Mouse (Mus musculus) CD4-positive, CD25-positive, alpha-beta regulatory T cell, adult 2 months (primary cell): ENCODE results near the gene Ubtd1.
A peak's percentile ranks its signal among the peaks of the same experiment; 100 is the strongest.

Experiments
- DNase-seq: peaks from one replicate; pipeline ENCODE4 v3.0.0-alpha.2; 2012; ENCODE audit warnings: low read depth, low spot score

Ubtd1 gene

GRCm38 (mm10) chr19:41994023-41994422 is 12.5 kb downstream of the Ubtd1 start:
- no peak for DNase-seq

DNA sequence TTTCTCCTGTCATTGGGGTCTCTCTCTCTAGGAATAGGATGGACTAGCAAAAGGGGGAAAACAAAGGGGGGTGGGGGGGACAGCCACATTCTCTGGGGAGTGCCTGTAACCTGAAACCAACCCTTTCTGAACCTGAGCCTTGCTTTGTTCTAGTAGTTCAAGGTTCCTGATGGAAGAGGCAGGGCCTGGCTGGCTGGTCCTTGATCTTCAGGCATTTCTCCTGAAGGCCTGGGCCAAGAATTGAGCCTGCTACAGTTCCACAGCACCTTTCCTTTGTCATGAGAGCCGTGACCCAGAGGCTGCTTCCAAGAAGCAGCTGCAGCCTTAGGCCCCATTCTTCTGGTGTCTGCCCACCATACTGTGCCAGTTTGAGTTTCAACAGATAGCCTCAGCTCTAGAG is 13.9 kb downstream of the Ubtd1 start:
- no peak for DNase-seq

DNA sequence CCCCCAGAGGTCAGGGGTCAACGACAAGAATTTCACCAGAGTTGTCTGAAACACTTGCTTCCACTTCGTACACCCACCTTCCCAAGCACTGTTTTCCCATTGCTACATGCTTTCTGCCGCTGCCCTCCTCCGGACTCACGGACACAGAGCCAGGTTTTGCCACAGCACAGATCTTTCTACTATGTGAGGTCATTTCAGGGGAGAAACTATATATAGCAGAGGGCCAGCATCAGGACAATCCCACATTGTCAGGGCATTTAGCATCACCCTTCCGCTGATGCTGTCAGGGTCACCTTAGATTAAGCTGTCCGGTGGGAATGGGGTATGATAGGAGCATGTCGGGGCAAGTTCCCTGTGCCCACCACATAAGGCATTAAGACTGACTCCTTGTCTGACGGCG is 15.5 kb downstream of the Ubtd1 start:
- DNase-seq, result no peak

DNA sequence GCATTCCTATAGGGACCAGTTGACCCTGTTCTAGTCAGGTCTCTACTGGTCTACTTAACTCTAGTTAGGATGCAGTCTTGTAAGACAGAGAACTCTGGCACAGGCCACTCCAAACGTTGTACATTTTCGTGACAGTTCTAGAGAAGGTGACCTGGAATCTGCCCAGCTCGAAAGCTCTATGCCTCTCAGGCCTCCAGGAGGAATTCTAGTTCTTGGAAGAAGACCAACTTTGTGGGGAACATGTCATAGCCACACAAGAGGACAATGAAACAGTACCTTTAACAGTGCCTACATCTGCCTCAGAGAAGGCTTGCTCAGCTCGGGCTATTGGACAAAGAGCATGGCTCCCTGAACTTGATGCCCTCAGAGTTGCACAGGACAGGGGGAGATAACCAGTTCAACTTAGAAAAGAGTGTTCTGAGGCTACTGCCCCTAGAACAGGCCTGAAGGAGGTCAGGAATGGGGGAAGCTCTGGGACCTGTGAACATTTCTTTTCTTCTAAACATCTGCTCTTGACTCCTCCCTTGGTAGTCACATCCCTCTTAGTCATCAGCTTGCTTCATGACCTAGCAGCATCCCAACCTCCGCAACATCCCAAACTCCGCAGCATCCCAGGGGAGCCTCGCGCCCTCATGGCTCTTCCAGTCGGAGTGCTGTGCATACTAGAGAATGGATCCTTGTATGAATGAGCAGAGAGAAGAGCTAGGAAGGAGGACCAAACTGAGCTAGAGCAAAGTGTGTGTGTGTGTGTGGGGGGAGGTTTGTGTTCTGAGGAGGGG is 17.4 kb downstream of the Ubtd1 start:
- no peak for DNase-seq

- no peak for DNase-seq
Measured at GRCm38 (mm10) chr19:41999688-42000283, 18.2 kb downstream of the Ubtd1 start.

DNA sequence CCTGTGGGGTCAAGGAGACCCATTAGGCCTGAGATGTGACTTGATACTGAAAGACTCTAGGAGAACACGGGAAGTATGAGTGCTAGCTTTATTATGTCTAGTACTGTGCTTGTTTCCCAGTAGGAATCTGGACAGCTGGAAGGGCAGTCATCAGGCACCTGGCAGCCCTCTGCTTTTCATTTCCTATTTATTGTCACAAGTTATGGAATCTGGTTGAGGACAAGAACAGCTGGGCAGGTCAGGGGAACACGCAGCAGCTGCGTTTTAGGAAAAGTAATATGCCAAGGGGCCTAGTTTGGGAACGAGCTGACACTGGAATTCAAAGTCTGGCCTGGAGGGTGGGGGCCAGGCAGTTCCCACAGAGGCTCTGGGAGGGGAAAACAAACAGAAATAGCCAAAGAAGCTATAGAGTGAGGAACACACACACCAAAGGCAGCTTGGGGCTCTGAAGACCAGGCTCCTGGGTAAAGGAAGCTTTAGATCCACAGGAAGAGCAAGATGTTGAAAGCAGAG is 18.9 kb downstream of the Ubtd1 start:
- DNase-seq, result no peak

GRCm38 (mm10) chr19:42001253-42001980 is 19.9 kb downstream of the Ubtd1 start:
- no peak for DNase-seq

DNA sequence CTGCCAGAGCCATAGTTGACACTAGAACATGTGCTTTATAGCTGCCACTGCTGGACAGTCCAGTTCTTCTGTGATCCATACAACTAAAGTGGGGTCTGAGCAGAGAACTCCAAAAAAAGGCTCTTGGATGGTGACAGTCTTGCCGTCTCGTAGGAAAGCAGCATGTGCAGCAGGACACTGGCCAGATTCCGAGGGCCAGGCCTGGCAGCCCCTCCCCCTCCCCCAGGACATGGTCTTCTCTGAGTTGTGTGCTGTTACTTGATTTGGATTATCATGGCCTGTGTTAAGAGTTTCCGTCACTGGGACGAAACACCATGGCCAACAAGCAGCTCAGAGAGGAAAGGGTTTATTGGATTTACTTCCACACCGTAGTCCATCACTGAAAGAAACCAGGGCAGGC is 22.7 kb downstream of the Ubtd1 start:
- no peak for DNase-seq

- DNase-seq, result no peak
Measured at GRCm38 (mm10) chr19:42005616-42006015, 24.1 kb downstream of the Ubtd1 start.

DNA sequence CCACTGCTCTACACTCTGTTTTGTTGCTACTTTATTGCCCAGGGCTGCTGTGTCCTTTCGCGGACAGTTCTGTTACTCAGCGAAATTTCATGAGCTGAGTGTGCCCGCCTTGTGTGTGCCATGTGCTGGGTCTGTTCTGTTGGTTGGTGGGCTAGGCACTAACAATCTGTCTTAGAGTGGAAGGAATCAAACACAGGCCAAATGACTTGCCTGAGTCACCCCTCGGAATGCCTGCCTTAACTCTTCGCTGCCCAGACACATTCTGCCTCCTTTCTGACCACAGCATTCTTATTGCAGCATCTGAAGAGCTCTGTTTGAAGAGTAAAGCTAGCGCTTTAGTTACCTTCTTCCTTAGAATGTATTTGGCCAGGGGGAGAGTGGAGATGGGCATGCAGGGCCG is 25.0 kb downstream of the Ubtd1 start:
- DNase-seq, result no peak

GRCm38 (mm10) chr19:42008586-42008985 is 27.0 kb downstream of the Ubtd1 start:
- no peak for DNase-seq

GRCm38 (mm10) chr19:42009067-42009466 is 27.5 kb downstream of the Ubtd1 start:
- no peak for DNase-seq

DNA sequence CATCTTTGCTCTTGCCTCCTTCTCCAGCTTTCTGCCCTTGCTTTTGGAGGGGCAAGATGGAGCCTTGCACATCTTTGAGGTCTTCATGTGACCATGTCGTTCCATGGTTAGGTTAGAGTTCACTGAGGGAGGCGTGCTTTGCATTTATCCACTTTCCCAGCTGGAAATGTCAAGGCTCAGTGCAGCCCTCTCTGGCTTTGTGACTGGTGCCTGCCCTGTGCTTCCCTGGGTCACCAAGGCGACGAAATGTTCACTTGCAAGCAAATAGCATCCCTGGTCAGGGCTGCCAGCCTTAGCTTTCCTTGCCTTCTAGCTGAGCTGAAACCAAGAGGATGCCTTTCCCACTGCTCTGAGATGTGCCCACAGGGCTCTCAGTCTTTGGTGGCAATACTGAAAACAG is 28.9 kb downstream of the Ubtd1 start:
- DNase-seq, result no peak

DNA sequence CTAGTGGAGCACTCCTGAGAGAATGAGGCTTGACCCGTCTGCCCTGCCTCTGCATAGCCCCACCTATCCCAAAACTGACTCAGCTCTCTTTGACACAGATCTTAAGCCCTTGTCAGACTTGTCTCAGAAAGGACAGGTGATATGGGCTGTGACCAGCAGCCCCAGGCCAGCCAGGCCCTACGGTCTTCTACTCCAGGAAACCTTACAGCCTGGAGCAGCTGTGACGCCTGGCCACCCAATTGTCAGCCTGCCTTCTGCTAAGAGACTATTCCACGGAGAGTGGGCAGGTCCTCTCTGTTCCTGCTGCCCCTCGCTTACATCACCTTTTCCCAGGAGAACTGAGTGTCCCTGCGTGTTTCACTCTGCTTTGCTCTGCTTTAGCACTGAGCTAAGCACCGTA is 29.6 kb downstream of the Ubtd1 start:
- no peak for DNase-seq

- DNase-seq, result no peak
Measured at GRCm38 (mm10) chr19:42014231-42014825, 32.8 kb downstream of the Ubtd1 start.

DNA sequence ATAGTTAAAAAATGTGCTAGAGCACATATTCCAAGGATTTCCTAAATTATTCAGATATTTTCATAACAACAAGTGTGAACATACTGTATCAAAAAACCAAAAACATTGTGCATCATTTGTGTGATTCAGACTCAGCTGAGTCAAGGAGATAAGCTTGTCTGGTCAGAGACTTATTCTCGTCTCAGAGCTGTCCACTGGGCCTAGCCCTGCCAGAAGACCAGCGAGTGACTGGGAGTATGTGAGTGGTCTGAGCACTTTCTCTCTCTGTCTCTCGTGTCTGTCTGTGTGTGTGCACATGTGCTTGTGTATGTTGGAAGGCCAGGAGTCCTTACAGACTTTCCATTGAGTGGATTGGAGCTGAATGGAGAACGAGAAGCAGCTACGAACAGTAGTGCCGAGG is 33.4 kb downstream of the Ubtd1 start:
- DNase-seq, result no peak

DNA sequence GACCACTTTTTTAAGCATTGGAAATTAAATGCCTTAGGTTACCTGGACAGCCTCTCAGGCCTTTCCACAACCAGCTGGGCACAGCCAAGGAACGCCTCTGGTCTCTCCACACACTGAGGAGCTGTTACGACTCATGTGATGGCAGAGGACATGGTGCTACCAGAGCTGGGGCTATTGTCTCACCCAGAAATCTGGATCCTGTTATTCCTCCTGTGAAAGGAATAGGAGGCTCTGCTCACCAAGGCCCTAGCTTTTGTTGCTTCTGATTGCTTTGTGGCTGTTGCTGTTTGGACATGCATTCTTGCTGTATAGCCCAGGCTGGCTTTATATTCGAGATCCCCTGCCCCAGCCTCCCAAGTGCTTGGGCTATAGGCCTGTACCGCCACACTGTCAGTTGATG is 34.7 kb downstream of the Ubtd1 start:
- no peak for DNase-seq

DNA sequence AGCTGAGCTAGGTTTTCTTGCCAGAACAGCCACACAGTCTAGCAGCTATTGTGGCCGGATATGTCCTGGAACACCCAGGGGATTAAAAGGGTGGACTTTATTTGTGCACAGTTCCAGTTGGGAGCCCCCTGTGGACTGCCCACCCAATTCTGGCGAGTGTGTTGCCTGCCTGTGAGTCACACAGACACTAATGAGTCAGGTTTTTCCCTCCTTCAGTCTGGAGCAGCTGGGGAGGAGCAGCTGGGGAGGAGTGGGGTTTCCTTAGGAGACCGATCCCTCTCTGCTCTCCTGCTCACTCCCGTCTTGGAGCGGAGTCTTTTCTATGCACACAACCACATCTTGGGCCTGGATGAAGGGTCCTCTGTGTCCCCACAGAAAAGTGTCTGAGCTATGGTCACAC is 35.3 kb downstream of the Ubtd1 start:
- DNase-seq, result no peak

GRCm38 (mm10) chr19:42017399-42018247 is 36.1 kb downstream of the Ubtd1 start:
- no peak for DNase-seq

DNA sequence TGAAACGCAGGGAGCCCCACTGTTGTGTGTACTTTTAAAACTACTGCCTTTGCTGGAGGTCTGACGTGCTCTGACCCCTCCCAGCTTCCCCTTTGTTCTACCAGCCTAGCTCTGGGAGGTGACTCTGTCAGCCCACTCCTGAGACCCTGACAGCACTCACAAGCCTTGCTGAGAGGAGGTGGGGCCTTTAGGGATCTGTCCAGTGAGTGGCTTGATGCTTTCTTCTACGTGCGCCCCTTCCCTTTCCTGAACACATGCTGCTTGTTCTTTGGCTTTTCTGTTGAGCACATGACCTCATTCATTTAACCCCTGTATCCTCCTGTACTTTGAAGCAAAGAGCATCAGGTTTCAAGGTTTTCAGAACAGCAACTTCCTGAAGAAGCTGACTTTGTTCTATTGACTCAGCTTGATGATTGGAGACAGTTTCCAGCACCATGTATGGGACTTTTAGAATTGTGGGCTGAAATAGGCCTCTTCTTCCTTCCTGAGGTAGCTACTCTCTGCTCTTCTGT is 37.5 kb downstream of the Ubtd1 start:
- DNase-seq, result peak; percentile 30
